Mouse (Mus musculus) limb, embryonic 14.5 days (tissue): ENCODE data around the gene Eif3g. TPM values are rescaled to one million over a fixed set of nuclear protein-coding genes. Genes with fewer than 3 reads are reported as not detected.

ENCODE experiments used
- ATAC-seq: fragments of 200-750 bp; cut with Nextera tagmentation; 2 replicates; pipeline ENCODE4 v1.8.0; 2017; ENCODE audit warnings: low read depth, moderate number of reproducible peaks, moderate TSS enrichment; ENCODE audit not compliant: low FRiP score
- DNase-seq: peaks from one replicate; pipeline ENCODE4 v3.0.0-alpha.2; 2015; ENCODE audit warnings: low spot score
- H3K27ac ChIP-seq: fragments of 300-500 bp; sonication (generic); replicated peaks from 2 replicates; pipeline ENCODE4 v1.5.1; 2014; ENCODE audit warnings: low read depth, mild to moderate bottlenecking, low read length, moderate library complexity, mixed read lengths
- H3K27me3 ChIP-seq: fragments of 300-500 bp; sonication (generic); 2 replicates; pipeline ENCODE4 v1.6.1; 2014; ENCODE audit warnings: low read length, mixed read lengths; ENCODE audit not compliant: control insufficient read depth, insufficient read depth
- H3K36me3 ChIP-seq: fragments of 300-500 bp; sonication (generic); 2 replicates; pipeline ENCODE4 v1.6.1; 2014; ENCODE audit warnings: mild to moderate bottlenecking, low read length, moderate library complexity, mixed read lengths; ENCODE audit not compliant: control insufficient read depth, insufficient read depth
- H3K4me1 ChIP-seq: fragments of 300-500 bp; sonication (generic); 2 replicates; pipeline ENCODE4 v1.6.1; 2014; ENCODE audit warnings: antibody characterized with exemption, low read length, mixed read lengths; ENCODE audit not compliant: control insufficient read depth, insufficient read depth
- H3K4me2 ChIP-seq: fragments of 300-500 bp; sonication (generic); replicated peaks from 2 replicates; pipeline ENCODE4 v1.6.1; 2014; ENCODE audit warnings: low read depth, mild to moderate bottlenecking, low read length, moderate library complexity; ENCODE audit not compliant: severe bottlenecking
- H3K4me3 ChIP-seq: fragments of 300-500 bp; sonication (generic); replicated peaks from 2 replicates; pipeline ENCODE4 v1.5.1; 2014; ENCODE audit warnings: low read length
- H3K9ac ChIP-seq: fragments of 300-500 bp; sonication (generic); 2 replicates; pipeline ENCODE4 v1.6.1; 2014; ENCODE audit warnings: mild to moderate bottlenecking, low read depth, low read length, moderate library complexity; ENCODE audit not compliant: severe bottlenecking
- H3K9me3 ChIP-seq: fragments of 300-500 bp; sonication (generic); 2 replicates; pipeline ENCODE4 v1.6.1; 2016; ENCODE audit warnings: low read length; ENCODE audit not compliant: control insufficient read depth
- POLR2A ChIP-seq: fragments of 200-500 bp; IDR thresholded peaks from 2 replicates; pipeline ENCODE4 v1.8.0; 2012; ENCODE audit warnings: inconsistent platforms, mild to moderate bottlenecking, moderate library complexity, borderline replicate concordance; ENCODE audit not compliant: insufficient read depth, insufficient read length; ENCODE audit errors: extremely low read depth
- WGBS: fragments of 180-500 bp; shearing (Covaris S2); extraction: QIAGEN DNeasy Blood & Tissue Kit; methylation state at CpG from one replicate; pipeline ENCODE4 v1.1.7; 2014; 5-methylcytosine and 5-hydroxymethylcytosine counted together
- polyA plus RNA-seq, 2 experiments: library from polyadenylated mRNA; depleted of rRNA in 1 of 2; stranded (reverse) in 1 of 2; unstranded in 1 of 2; fragments of >200 nt; fragmentation: Nextera tagmentation in 1 of 2; extraction: Ambion mirVana in 1 of 2; gene quantifications; 2 replicates each; pipeline versions ENCODE4 v1.2.1 to v1.2.3; 2012 to 2014

Eif3g gene
- polyA plus RNA-seq, 2 experiments: 179 to 287 TPM

DNA sequence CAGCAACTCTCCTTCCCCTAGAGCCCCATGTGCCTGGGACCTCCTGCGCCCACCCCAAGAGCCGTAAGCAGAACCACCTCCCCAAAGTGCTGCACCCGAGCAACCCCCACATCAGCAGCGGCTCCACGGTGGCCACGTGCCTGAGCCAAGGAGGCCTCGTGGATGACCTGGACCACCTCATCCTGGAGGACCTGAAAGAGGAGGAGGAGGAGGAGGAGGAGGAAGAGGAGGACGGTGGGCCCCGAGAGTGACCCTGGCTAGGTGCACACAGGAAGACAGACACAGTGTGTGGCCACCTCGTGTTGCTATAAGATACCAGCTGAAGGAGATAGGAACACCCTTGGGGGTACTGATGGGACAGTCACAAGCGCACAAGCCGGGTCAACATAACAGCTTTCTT is 24.9 kb downstream of the Eif3g start:
- H3K4me1 ChIP-seq: no peaks in the 10 kb centered on the region
- no peak overlapping the region for H3K4me2 ChIP-seq
- no peaks in the 10 kb centered on the region for H3K9me3 ChIP-seq
- H3K27me3 ChIP-seq: peaks cover 15% of the 10 kb centered on the region
- no peaks in the 10 kb centered on the region for H3K36me3 ChIP-seq
- DNase-seq (no peak), ATAC-seq (no peak)
- WGBS: 82% methylated on average over 12 of the region's 12 CpGs
- H3K27ac ChIP-seq: no peak overlapping the region
- no peak overlapping the region for H3K4me3 ChIP-seq
- no peak for TF ChIP-seq POLR2A
- no peak overlapping the region for H3K9ac ChIP-seq

DNA sequence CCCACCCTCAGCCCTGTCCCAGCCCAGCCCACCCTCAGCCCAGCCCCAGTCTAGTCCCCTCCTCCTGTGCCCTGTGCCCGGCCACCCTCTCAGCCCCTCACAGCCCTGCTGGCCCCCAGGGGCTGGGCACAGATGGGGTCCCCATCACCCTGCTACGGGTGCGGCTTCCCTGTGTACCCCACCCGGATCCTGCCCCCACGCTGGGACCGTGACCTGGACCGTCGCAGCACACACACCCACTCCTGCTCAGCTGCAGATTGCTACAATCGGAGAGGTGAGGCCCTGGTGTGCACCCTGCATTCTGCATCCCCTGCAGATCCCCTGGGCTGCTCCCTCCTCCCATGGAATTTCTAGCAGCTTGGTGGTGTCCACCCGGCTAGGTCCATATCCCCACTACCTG is 25.4 kb downstream of the Eif3g start:
- DNase-seq (no peak), ATAC-seq (no peak)
- 86% methylated on average over 10 of the region's 10 CpGs for WGBS
- Histone ChIP-seq H3K4me2 (no peak overlapping the region), H3K9me3 (no peaks in the 10 kb centered on the region), H3K27me3 (peaks cover 19% of the 10 kb centered on the region), H3K4me1 (no peaks in the 10 kb centered on the region), H3K36me3 (no peaks in the 10 kb centered on the region), H3K9ac (no peak overlapping the region), H3K4me3 (no peak overlapping the region), H3K27ac (no peak overlapping the region)
- no peak for TF ChIP-seq POLR2A

DNA sequence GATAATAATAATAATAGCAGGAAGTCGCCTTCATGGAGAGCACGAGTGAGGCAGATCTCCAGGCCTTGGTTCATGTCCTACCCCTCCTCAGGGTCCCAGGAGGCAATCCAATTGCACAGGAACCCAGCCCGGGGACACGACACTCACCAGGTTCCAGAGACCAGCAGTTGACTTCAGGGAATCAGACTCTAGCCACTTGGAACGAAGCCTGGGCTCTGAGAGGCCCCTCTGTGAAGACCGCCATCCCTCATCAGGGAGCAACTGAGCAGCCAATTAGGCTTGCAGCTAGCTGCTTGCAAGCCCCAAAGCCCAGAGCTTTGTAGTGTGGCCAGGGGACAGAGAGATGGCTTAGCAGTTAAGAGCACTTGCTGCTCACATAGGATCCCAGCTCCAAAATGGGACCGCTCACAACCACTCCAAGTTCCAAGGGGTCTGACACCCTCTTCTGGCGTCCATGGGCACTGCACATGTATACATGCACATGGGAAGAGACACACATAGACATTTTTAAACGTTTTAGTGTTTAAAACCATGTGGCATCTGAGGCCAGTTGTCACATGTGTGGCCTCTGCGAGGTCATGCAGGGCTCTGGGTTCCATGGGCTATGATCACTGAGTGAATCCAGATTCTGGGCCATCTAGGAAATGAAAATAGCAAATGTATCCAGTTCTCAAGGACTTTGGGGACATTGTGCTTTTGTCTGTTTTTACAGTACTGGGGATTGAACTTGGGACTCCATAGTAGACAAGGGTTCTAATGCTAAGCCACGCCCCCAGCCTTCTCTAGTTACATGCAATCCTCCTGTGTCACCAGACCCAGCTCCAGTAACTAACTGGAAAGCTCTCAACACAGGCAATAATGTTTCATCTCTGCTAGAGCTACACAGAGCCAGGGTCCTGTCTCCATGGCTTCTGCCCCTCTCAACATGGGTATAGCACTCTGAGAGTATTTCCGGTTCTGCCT is 27.9 kb downstream of the Eif3g start:
- ATAC-seq: no peak
- H3K27me3 ChIP-seq: peaks cover 31% of the 10 kb centered on the region
- H3K4me3 ChIP-seq: no peak overlapping the region
- 80% methylated on average over 12 of the region's 12 CpGs for WGBS
- no peak overlapping the region for H3K27ac ChIP-seq
- no peak for TF ChIP-seq POLR2A
- no peak overlapping the region for H3K4me2 ChIP-seq
- H3K36me3 ChIP-seq: no peaks in the 10 kb centered on the region
- H3K4me1 ChIP-seq: no peaks in the 10 kb centered on the region
- no peak for DNase-seq
- no peak overlapping the region for H3K9ac ChIP-seq
- H3K9me3 ChIP-seq: no peaks in the 10 kb centered on the region

DNA sequence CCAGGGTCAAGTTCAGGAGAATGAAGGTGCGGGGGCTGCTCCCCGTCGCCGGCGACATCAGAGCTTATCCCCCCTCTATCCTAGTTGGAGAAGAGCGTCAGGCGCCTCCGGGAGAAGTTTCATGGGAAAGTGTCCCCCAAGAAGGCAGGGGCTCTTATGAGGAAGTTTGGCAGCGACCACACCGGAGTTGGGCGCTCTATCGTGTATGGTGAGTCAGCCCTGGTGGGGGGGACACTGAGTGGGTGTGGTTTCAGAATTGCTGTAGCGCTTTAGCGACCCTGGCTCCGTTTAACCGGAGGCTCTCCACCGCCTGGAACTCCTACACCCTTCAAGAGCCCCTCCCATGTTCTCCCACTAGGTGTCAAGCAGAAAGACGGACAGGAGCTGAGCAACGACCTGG is 29.2 kb downstream of the Eif3g start:
- no peaks in the 10 kb centered on the region for H3K36me3 ChIP-seq
- TF ChIP-seq POLR2A: no peak
- peak overlapping the region; percentile 44; the same call in 1 of the 2 replicates for H3K9ac ChIP-seq
- H3K4me2 ChIP-seq: peak overlapping the region; percentile 52
- peak overlapping the region; percentile 41 for H3K4me3 ChIP-seq
- peaks cover 31% of the 10 kb centered on the region for H3K27me3 ChIP-seq
- WGBS: 5% methylated on average over 19 of the region's 19 CpGs
- no peak overlapping the region for H3K27ac ChIP-seq
- ATAC-seq: no peak
- DNase-seq: no peak
- no peaks in the 10 kb centered on the region for H3K9me3 ChIP-seq
- no peaks in the 10 kb centered on the region for H3K4me1 ChIP-seq

DNA sequence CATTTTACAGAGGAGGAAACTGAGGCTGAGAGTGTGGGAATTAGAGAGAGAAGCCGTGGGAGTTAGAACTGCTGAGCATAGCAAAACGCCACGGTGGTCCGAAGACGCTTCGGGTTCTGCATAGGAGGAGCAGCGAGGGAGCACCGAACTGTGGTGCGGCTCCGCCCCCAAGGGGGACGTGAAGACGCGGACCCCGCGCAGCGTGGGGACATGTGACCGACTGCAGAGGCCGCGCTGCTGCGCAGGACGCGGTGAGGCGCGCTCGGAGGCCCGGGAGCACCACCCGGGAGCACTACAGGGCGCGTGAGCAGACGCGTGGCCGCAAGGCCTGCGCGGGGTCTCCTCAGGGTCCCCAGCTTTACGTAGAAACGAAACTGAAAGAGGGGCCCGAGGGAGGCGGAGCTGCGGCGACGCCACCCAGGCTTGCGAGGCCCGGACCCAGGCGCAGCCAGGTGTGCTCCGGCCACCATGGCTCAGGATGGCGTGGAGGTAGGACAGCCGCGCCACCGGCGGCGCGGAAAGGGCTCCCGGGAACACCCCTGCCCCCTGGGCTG is 29.9 kb downstream of the Eif3g start, which contains the start of gene A230050P20Rik:
TSS of gene A230050P20Rik (plus strand) at position 195 of the 554 bp plus-strand sequence.
- Histone ChIP-seq H3K4me2 (peak within 1 kb of the TSS; percentile 52), H3K36me3 (no peaks in the 10 kb centered on the region), H3K4me1 (no peaks in the 10 kb centered on the region), H3K9me3 (no peaks in the 10 kb centered on the region), H3K27ac (no peak within 1 kb of the TSS), H3K27me3 (peaks cover 31% of the 10 kb centered on the region), H3K9ac (peak within 1 kb of the TSS; percentile 44), H3K4me3 (peak within 1 kb of the TSS; percentile 41)
- DNase-seq (no peak), ATAC-seq (0 out of 2 replicates have a peak, but pooled peaks have one; percentile 16)
- TF ChIP-seq POLR2A: no peak
- 12% methylated on average over 43 of the region's 53 CpGs for WGBS
